Mouse (Mus musculus): ENCODE data around the gene Gsto1. TPM values are rescaled to one million over a fixed set of nuclear protein-coding genes. Genes with fewer than 3 reads are reported as not detected.
A peak's percentile ranks its signal among the peaks of the same experiment; 100 is the strongest.

Gene Gsto1
- polyA plus RNA-seq, 1 experiment: 30.4 TPM

DNA sequence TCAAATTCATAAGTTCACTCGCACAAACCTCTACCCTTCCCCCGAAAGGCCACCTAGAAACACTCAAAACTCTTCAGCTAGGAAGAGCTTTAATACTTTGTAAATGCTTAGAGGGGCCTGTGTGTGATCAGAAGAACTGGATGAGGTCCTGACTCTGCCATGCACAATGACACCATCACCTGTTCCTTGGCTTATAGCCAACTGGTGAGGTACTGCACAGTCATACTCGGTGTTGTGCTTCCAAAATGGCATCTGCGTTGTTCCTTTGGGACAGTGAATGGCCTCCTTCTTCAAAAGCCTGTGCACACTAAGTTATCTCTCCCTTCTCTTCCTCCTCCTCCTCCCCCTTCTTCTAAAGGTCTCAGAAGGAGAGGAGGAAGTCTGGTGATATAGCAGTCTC, 56.0 kb downstream of the Gsto1 start:
- no peak for DNase-seq
- H3K27ac ChIP-seq (ENCODE audit: control insufficient read depth, insufficient read depth, low read length): peak overlapping the region; percentile 49
- 60% methylated on average over 4 of the region's 4 CpGs for WGBS
- H3K4me1 ChIP-seq (replicated peaks; ENCODE audit: control insufficient read depth, insufficient read depth, low read length): peaks cover 52% of the 10 kb centered on the region
- H3K27me3 ChIP-seq (ENCODE audit: control insufficient read depth, insufficient read depth, low read length): no peaks in the 10 kb centered on the region
- TF ChIP-seq CTCF (IDR thresholded peaks at IDR 0.05; ENCODE audit: borderline replicate concordance, control insufficient read depth, extremely low read depth, insufficient read depth, low read length, poor library complexity) (no peak), POLR2A (IDR thresholded peaks at IDR 0.05; ENCODE audit: control insufficient read depth, extremely low read depth, insufficient read depth, low read length, poor library complexity) (no peak)
- H3K4me3 ChIP-seq (ENCODE audit: control insufficient read depth, insufficient read depth, low read length): no peak overlapping the region
- no peaks in the 10 kb centered on the region; the same call in 1 of the 2 replicates for H3K36me3 ChIP-seq (ENCODE audit: control insufficient read depth, insufficient read depth, low read length)

DNA sequence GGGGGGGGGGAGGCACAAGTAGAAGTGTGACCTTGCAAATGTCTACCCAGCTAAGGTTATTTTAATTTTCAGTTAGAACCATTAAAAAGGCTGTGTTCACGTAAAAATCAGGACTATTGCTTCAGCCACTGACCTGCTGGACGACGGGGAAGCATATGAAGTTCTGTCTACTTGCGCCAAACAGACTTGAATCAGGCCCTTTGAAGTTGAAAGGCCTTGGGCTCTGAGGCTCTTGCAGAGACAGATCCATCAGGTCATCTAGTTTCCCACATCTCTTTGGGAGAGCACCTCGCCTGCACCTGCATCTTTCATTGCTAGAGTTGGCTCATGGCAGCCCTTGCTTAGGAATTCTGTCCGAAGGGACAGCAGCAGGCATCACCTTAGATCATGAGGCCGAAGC, 58.6 kb downstream of the Gsto1 start:
- Histone ChIP-seq H3K36me3 (ENCODE audit: control insufficient read depth, insufficient read depth, low read length) (no peaks in the 10 kb centered on the region; the same call in 1 of the 2 replicates), H3K27me3 (ENCODE audit: control insufficient read depth, insufficient read depth, low read length) (no peaks in the 10 kb centered on the region), H3K4me3 (ENCODE audit: control insufficient read depth, insufficient read depth, low read length) (no peak overlapping the region), H3K27ac (ENCODE audit: control insufficient read depth, insufficient read depth, low read length) (no peak overlapping the region), H3K4me1 (replicated peaks; ENCODE audit: control insufficient read depth, insufficient read depth, low read length) (peaks cover 62% of the 10 kb centered on the region)
- TF ChIP-seq POLR2A (IDR thresholded peaks at IDR 0.05; ENCODE audit: control insufficient read depth, extremely low read depth, insufficient read depth, low read length, poor library complexity) (no peak), CTCF (IDR thresholded peaks at IDR 0.05; ENCODE audit: borderline replicate concordance, control insufficient read depth, extremely low read depth, insufficient read depth, low read length, poor library complexity) (no peak)
- no peak for DNase-seq
- 93% methylated on average over 7 of the region's 7 CpGs for WGBS

DNA sequence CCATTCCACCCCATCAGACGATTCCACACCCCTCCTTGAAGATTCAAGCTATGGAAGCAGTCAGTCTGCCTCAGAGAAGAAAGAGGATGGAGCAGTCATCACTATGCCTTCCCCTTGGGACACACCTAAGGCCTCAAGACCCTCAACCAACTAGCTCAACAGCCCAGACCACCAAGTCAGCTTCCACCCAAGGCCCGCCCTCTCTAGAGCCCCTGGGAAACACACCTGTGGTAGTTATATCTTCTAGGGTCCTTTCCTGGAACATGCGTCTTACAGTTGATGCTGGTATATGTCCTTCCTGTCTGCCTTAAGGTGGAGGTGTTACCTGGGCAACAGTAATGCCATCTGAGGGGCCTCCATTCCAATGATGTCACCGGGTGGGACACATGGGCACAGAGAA, 59.4 kb downstream of the Gsto1 start:
- no peaks in the 10 kb centered on the region for H3K27me3 ChIP-seq (ENCODE audit: control insufficient read depth, insufficient read depth, low read length)
- peaks cover 55% of the 10 kb centered on the region for H3K4me1 ChIP-seq (replicated peaks; ENCODE audit: control insufficient read depth, insufficient read depth, low read length)
- no peaks in the 10 kb centered on the region; the same call in 1 of the 2 replicates for H3K36me3 ChIP-seq (ENCODE audit: control insufficient read depth, insufficient read depth, low read length)
- no peak overlapping the region for H3K4me3 ChIP-seq (ENCODE audit: control insufficient read depth, insufficient read depth, low read length)
- no peak for DNase-seq
- TF ChIP-seq POLR2A (IDR thresholded peaks at IDR 0.05; ENCODE audit: control insufficient read depth, extremely low read depth, insufficient read depth, low read length, poor library complexity): no peak
- no peak for TF ChIP-seq CTCF (IDR thresholded peaks at IDR 0.05; ENCODE audit: borderline replicate concordance, control insufficient read depth, extremely low read depth, insufficient read depth, low read length, poor library complexity)
- no peak overlapping the region for H3K27ac ChIP-seq (ENCODE audit: control insufficient read depth, insufficient read depth, low read length)
- WGBS: 88% methylated on average over 4 of the region's 4 CpGs

Other genes starting within 250 kb of the Gsto1 start
- 3.7 and 3.9 TPM in 2 replicates for gene Col17a1, start 162.9 kb upstream of the Gsto1 start, polyA plus RNA-seq (2012; rRNA removed)
- gene Sfr1, start 123.3 kb upstream of the Gsto1 start, polyA plus RNA-seq (2012; rRNA removed): 56.5 and 60.1 TPM in 2 replicates
- gene Gsto2, start 10.6 kb downstream of the Gsto1 start, polyA plus RNA-seq (2012; rRNA removed): 0.14 and 0.84 TPM in 2 replicates
- 0.13 and 0.20 TPM in 2 replicates for gene Cfap43, start 64.3 kb downstream of the Gsto1 start, polyA plus RNA-seq (2012; rRNA removed)
- gene Itprip, start 64.3 kb downstream of the Gsto1 start, polyA plus RNA-seq (2012; rRNA removed): 32.6 and 37.4 TPM in 2 replicates
- 0.03 and 0.04 TPM in 2 replicates for gene Cfap58, start 82.7 kb downstream of the Gsto1 start, polyA plus RNA-seq (2012; rRNA removed)

Measured in thymus, adult 2 months (tissue).